8 mouse cellular contexts compared by ENCODE assay signal in genomic region chrX:111462495-111462832, GRCm38 (mm10).
DNase-seq lines count a peak whose midpoint lies in the region; ATAC-seq lines count a peak whose summit lies in the region.

No protein-coding gene starts in this region.

- H3K27ac ChIP-seq in heart, embryonic 10.5 days = peak overlapping the region; percentile 87
- peak overlapping the region; percentile 66 for H3K27ac ChIP-seq in kidney, embryonic 15.5 days

- peaks cover 10% of the 10 kb centered on the region; the same call in 1 of the 2 replicates for H3K4me1 ChIP-seq in megakaryocyte, embryonic 14.5 days
- H3K4me1 ChIP-seq in heart, embryonic 10.5 days = no peaks in the 10 kb centered on the region
- no peaks in the 10 kb centered on the region for H3K4me1 ChIP-seq in kidney, embryonic 15.5 days

- H3K4me2 ChIP-seq in kidney, embryonic 15.5 days = peak overlapping the region; percentile 70

- H3K9ac ChIP-seq in kidney, embryonic 15.5 days = peak overlapping the region; percentile 55

- DNase-seq in embryo, embryonic 10.5 days (ENCODE audit: low spot score) = peak; percentile 41
- DNase-seq in heart, embryonic 10.5 days (ENCODE audit: low spot score) = peak; percentile 74
- DNase-seq in lung, postnatal 25 days (ENCODE audit: low spot score) = peak; percentile 0
- DNase-seq in cerebellum, adult 11 months = no peak
- no peak for DNase-seq in ovary, postnatal 10 days (ENCODE audit: low spot score)

- H3K4me3 ChIP-seq in megakaryocyte, embryonic 14.5 days (replicated peaks) = peak overlapping the region; percentile 91
- H3K4me3 ChIP-seq in heart, embryonic 10.5 days = peak overlapping the region; percentile 68
- peak overlapping the region; percentile 62 for H3K4me3 ChIP-seq in kidney, embryonic 15.5 days (replicated peaks)

- H3K27me3 ChIP-seq in megakaryocyte, embryonic 14.5 days (replicated peaks) = peaks cover 14% of the 10 kb centered on the region
- no peaks in the 10 kb centered on the region for H3K27me3 ChIP-seq in heart, embryonic 10.5 days (ENCODE audit: insufficient read depth, poor library complexity, severe bottlenecking)
- no peaks in the 10 kb centered on the region for H3K27me3 ChIP-seq in kidney, embryonic 15.5 days

- no peak for ATAC-seq in megakaryocyte, adult 5-6 weeks (ENCODE audit: poor library complexity, severe bottlenecking)
- ATAC-seq in kidney, embryonic 15.5 days (replicated peaks; ENCODE audit: low FRiP score) = peak; percentile 79; the same call in 1 of the 2 replicates

- whole genome bisulfite sequencing in heart, embryonic 10.5 days = 12% methylated on average over 20 of the region's 21 CpGs
- WGBS in kidney, embryonic 15.5 days = 7% methylated on average over 21 of the region's 21 CpGs

- no peaks in the 10 kb centered on the region for H3K9me3 ChIP-seq in megakaryocyte, embryonic 14.5 days
- H3K9me3 ChIP-seq in heart, embryonic 10.5 days = no peaks in the 10 kb centered on the region
- H3K9me3 ChIP-seq in kidney, embryonic 15.5 days (replicated peaks) = no peaks in the 10 kb centered on the region

- no peaks in the 10 kb centered on the region for H3K36me3 ChIP-seq in megakaryocyte, embryonic 14.5 days (replicated peaks; ENCODE audit: low read length)
- H3K36me3 ChIP-seq in heart, embryonic 10.5 days = no peaks in the 10 kb centered on the region
- no peaks in the 10 kb centered on the region for H3K36me3 ChIP-seq in kidney, embryonic 15.5 days

Comparison
In these comparisons a context has a peak if more than half of its experiments do, and no peak if none do; other contexts are left out.
1. DNase-seq: peak in embryo, embryonic 10.5 days (single experiment), heart, embryonic 10.5 days (single experiment) and lung, postnatal 25 days (single experiment); none in cerebellum, adult 11 months (single experiment) and ovary, postnatal 10 days (single experiment).
2. Peak in every context shown above with its lines, with median percentiles within 50 percentile points of each other: H3K4me3 ChIP-seq.